Mouse (Mus musculus) embryonic facial prominence, embryonic 12.5 days (tissue): ENCODE data around the gene Iqck. TPM values are rescaled to one million over a fixed set of nuclear protein-coding genes. Genes with fewer than 3 reads are reported as not detected.

Source experiments
- ATAC-seq: fragments of 200-750 bp; cut with Nextera tagmentation; 2 replicates; pipeline ENCODE4 v1.8.0; 2017; ENCODE audit not compliant: insufficient number of reproducible peaks, insufficient read depth, low FRiP score, low TSS enrichment
- H3K27ac ChIP-seq: fragments of 300-500 bp; sonication (generic); 2 replicates; pipeline ENCODE4 v1.5.1; 2016; ENCODE audit warnings: mild to moderate bottlenecking
- H3K27me3 ChIP-seq: fragments of 300-500 bp; sonication (generic); 2 replicates; pipeline ENCODE4 v1.6.1; 2016; ENCODE audit warnings: mild to moderate bottlenecking, moderate library complexity
- H3K36me3 ChIP-seq: fragments of 300-500 bp; sonication (generic); 2 replicates; pipeline ENCODE4 v1.6.1; 2016; ENCODE audit warnings: mild to moderate bottlenecking
- H3K4me1 ChIP-seq: fragments of 300-500 bp; sonication (generic); 2 replicates; pipeline ENCODE4 v1.6.1; 2016
- H3K4me2 ChIP-seq: fragments of 300-500 bp; sonication (generic); replicated peaks from 2 replicates; pipeline ENCODE4 v1.6.1; 2016; ENCODE audit warnings: mild to moderate bottlenecking, moderate library complexity
- H3K4me3 ChIP-seq: fragments of 300-500 bp; sonication (generic); 2 replicates; pipeline ENCODE4 v1.5.1; 2016; ENCODE audit warnings: mild to moderate bottlenecking
- H3K9ac ChIP-seq: fragments of 300-500 bp; sonication (generic); 2 replicates; pipeline ENCODE4 v1.6.1; 2016; ENCODE audit warnings: mild to moderate bottlenecking, moderate library complexity
- H3K9me3 ChIP-seq: fragments of 300-500 bp; sonication (generic); 2 replicates; pipeline ENCODE4 v1.6.1; 2016; ENCODE audit warnings: mild to moderate bottlenecking, moderate library complexity
- WGBS: fragments of 180-500 bp; shearing (Covaris S2); methylation state at CpG from one replicate; pipeline ENCODE4 v1.1.7; 2016; 5-methylcytosine and 5-hydroxymethylcytosine counted together
- polyA plus RNA-seq: library from polyadenylated mRNA; unstranded; fragments of >200 nt; fragmentation: Nextera tagmentation; extraction: Ambion mirVana; gene quantifications from 2 replicates; pipeline ENCODE4 v1.2.1, GENCODE M21; 2016

Gene Iqck
- polyA plus RNA-seq, 1 experiment from 2014 or later: 3.5 TPM

DNA sequence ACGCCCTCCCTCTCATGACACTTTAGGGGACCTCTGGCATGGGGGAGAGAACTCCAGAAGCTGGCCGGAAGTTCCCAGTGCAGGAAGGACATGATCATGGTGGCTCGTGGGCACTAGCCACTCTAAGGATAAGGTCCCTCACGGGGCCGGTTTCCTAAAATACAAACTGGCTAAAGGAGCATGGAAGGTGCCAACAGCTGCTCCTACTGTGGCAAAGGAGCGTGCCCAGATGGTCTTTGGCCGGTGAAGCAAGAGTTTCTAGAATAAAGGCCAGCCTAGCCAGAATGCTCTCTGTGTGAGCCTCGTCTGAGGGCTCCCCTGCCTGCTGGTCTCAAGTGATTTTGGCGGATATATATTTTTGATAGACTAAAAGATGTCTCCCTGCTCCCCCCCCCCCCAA lies 124.2 kb downstream of the Iqck start:
- H3K36me3 ChIP-seq: peaks cover 48% of the 10 kb centered on the region

DNA sequence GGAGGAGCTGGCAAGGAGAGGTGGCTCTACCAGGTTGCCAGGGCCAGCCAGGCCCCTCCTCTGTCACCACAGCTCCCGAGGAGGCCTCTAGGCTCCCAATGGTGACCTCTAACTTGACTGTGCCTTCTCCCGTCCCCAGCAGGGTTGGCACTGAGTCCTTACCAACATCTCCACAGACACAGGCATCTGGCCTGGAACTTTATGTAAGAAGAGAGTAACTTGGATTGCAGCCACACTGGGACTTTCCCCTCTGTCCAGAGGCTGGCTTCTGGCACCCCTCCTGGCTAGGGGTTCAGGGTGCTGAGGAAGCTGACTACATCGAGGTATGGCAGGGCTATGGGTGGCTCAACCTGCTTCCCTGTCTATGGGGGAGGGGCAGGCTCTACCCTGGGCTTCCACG lies 125.8 kb downstream of the Iqck start:
- WGBS: 76% methylated on average over 4 of the region's 4 CpGs
- Histone ChIP-seq H3K9me3 (no peaks in the 10 kb centered on the region), H3K4me1 (no peaks in the 10 kb centered on the region), H3K27ac (no peak overlapping the region), H3K4me3 (no peak overlapping the region), H3K9ac (no peak overlapping the region), H3K36me3 (peaks cover 45% of the 10 kb centered on the region), H3K4me2 (no peak overlapping the region), H3K27me3 (no peaks in the 10 kb centered on the region)
- peak; percentile 22; the same call in 1 of the 2 replicates for ATAC-seq

More for the DNA sequence above, 124.2 kb downstream of the Iqck start:
- ATAC-seq: no peak
- no peak overlapping the region for H3K4me3 ChIP-seq
- no peaks in the 10 kb centered on the region for H3K27me3 ChIP-seq
- H3K4me1 ChIP-seq: no peaks in the 10 kb centered on the region
- H3K4me2 ChIP-seq: no peak overlapping the region
- no peaks in the 10 kb centered on the region for H3K9me3 ChIP-seq
- WGBS: 90% methylated on average over 9 of the region's 9 CpGs
- no peak overlapping the region for H3K9ac ChIP-seq
- no peak overlapping the region for H3K27ac ChIP-seq

DNA sequence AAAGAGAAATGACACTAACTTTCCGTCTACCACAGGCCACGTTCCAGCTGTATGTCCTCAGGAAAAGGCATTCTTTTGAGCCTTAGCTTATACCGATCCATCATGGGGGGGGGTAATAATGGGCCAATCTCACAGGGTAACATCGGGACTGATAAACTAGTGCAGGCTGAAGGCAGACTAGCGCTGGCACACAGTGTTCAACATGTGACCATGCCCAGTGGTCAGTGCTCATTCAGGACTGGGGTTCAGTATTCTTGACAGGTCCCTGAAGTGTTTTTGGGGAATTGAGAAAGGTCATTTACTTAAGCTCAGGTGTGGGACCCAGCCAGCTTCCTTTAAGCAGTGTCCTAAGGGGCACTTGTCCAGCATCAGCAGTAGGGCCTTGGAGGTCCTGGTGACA lies 126.3 kb downstream of the Iqck start:
- WGBS: 90% methylated on average over 5 of the region's 5 CpGs
- H3K9ac ChIP-seq: no peak overlapping the region
- H3K27me3 ChIP-seq: no peaks in the 10 kb centered on the region
- no peaks in the 10 kb centered on the region for H3K4me1 ChIP-seq
- H3K4me2 ChIP-seq: no peak overlapping the region
- no peaks in the 10 kb centered on the region for H3K9me3 ChIP-seq
- peaks cover 45% of the 10 kb centered on the region for H3K36me3 ChIP-seq
- no peak overlapping the region for H3K27ac ChIP-seq
- no peak for ATAC-seq
- no peak overlapping the region for H3K4me3 ChIP-seq

GRCm38 (mm10) chr7:118982586-118982985 lies 127.0 kb downstream of the Iqck start:
- no peak overlapping the region for H3K27ac ChIP-seq
- H3K36me3 ChIP-seq: peaks cover 39% of the 10 kb centered on the region
- H3K9me3 ChIP-seq: no peaks in the 10 kb centered on the region
- no peak overlapping the region for H3K4me3 ChIP-seq
- no peaks in the 10 kb centered on the region for H3K27me3 ChIP-seq
- no peaks in the 10 kb centered on the region for H3K4me1 ChIP-seq
- no peak overlapping the region for H3K9ac ChIP-seq
- no peak overlapping the region for H3K4me2 ChIP-seq
- no peak for ATAC-seq
- WGBS: 89% methylated on average over 4 of the region's 4 CpGs

- Histone ChIP-seq H3K4me1 (no peaks in the 10 kb centered on the region), H3K9me3 (no peaks in the 10 kb centered on the region)
- ATAC-seq: no peak
Observed at GRCm38 (mm10) chr7:118983961-118984360, 128.4 kb downstream of the Iqck start.

GRCm38 (mm10) chr7:118985786-118986185 lies 130.2 kb downstream of the Iqck start:
- 79% methylated on average over 4 of the region's 4 CpGs for WGBS

More at GRCm38 (mm10) chr7:118983961-118984360, 128.4 kb downstream of the Iqck start:
- Histone ChIP-seq H3K27me3 (no peaks in the 10 kb centered on the region), H3K27ac (no peak overlapping the region), H3K4me3 (no peak overlapping the region), H3K9ac (no peak overlapping the region), H3K36me3 (peaks cover 39% of the 10 kb centered on the region), H3K4me2 (no peak overlapping the region)
- 88% methylated on average over 19 of the region's 19 CpGs for WGBS

GRCm38 (mm10) chr7:118986369-118986768 lies 130.8 kb downstream of the Iqck start:
- Histone ChIP-seq H3K27me3 (no peaks in the 10 kb centered on the region), H3K27ac (no peak overlapping the region), H3K4me1 (peaks cover under 1% of the 10 kb centered on the region; the same call in 1 of the 2 replicates), H3K4me2 (no peak overlapping the region), H3K9me3 (no peaks in the 10 kb centered on the region), H3K4me3 (no peak overlapping the region), H3K36me3 (peaks cover 31% of the 10 kb centered on the region), H3K9ac (no peak overlapping the region)
- no peak for ATAC-seq
- 79% methylated on average over 4 of the region's 4 CpGs for WGBS

More at GRCm38 (mm10) chr7:118985786-118986185, 130.2 kb downstream of the Iqck start:
- Histone ChIP-seq H3K36me3 (peaks cover 34% of the 10 kb centered on the region), H3K4me2 (no peak overlapping the region), H3K27ac (no peak overlapping the region), H3K4me3 (no peak overlapping the region), H3K4me1 (no peaks in the 10 kb centered on the region), H3K9ac (no peak overlapping the region), H3K27me3 (no peaks in the 10 kb centered on the region), H3K9me3 (no peaks in the 10 kb centered on the region)
- no peak for ATAC-seq

DNA sequence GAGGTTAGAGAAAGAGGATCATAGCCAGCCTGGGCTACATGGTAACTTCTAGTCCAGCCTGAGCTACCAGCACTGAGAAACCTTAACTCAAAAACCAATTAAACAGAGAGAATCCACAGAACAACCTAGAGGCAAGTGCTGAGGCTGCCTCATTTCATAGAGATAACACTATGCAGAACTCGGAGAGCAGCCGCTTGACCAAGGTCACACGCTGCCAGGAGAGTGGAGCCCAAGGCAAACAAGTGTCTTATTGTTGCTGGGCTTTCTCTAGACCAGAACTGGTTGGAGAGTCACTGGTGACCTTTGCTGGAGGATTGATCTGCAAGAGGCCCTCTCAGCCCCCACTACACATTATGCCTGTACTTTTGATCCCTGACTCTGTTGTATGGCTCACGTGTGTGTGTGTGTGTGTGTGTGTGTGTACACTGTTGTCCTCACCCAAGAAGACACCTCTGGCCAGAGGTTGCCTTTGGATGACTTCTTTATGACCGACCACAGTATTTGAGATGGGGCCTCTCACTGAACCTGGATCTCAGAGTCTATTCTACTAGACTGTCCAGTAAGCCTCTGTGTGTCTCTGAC lies 133.8 kb downstream of the Iqck start:
- no peak for ATAC-seq
- Histone ChIP-seq H3K4me2 (no peak overlapping the region), H3K4me1 (peaks cover 21% of the 10 kb centered on the region)

DNA sequence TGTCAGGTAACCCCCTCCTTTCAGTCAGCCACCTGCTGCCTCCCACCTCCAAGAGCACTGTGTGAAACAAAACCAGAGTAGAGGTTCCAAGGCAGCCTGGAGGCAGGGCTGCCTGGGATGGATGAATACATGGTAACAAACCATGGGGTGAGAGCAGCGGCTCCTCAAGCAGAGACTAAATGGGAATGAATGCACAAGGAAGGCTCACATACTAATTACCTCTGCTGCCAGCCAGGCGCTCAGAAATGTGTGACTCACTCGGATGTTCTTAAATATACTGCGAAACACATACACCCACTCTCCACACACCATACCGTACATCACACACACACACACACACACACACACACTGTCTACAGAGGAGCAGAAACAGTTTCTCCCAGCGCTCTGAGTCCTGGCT lies 134.7 kb downstream of the Iqck start:
- no peak overlapping the region for H3K9ac ChIP-seq
- H3K4me1 ChIP-seq: peaks cover 22% of the 10 kb centered on the region
- no peak overlapping the region for H3K27ac ChIP-seq
- no peaks in the 10 kb centered on the region for H3K9me3 ChIP-seq
- H3K4me3 ChIP-seq: no peak overlapping the region
- no peak overlapping the region for H3K4me2 ChIP-seq
- no peaks in the 10 kb centered on the region for H3K36me3 ChIP-seq
- WGBS: 83% methylated on average over 6 of the region's 6 CpGs
- no peak for ATAC-seq
- H3K27me3 ChIP-seq: no peaks in the 10 kb centered on the region

More for the DNA sequence above, 133.8 kb downstream of the Iqck start:
- H3K27ac ChIP-seq: no peak overlapping the region
- no peaks in the 10 kb centered on the region for H3K9me3 ChIP-seq
- no peaks in the 10 kb centered on the region for H3K27me3 ChIP-seq
- no peak overlapping the region for H3K4me3 ChIP-seq
- 66% methylated on average over 5 of the region's 5 CpGs for WGBS
- peaks cover 3% of the 10 kb centered on the region; the same call in 1 of the 2 replicates for H3K36me3 ChIP-seq
- H3K9ac ChIP-seq: no peak overlapping the region

DNA sequence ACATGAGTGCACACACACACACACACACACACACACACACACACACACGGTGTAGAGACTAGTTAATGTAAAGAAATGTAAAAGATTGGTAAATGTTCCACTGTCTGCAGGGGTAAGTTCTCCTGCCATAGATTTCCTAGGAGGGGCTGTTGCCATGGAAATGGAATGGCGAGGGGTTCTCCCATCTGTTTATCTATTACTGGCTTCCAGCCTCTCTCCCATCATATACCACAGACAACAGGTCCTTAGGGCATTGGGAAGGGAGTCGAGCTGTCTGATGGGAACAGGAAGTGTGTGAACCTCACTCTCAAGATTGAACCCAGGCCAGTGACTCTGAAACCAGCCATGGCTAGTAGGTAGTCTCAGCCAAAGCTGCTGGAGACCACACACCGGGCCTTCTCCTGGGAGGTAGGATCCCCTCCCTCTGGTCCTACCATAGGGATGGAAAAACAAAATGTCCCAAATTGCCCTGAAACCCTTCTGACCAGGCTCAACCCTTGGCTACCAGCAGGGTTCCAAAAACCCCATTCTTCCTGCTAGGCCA lies 135.9 kb downstream of the Iqck start:
- H3K27ac ChIP-seq: no peak overlapping the region
- WGBS: 61% methylated on average over 4 of the region's 4 CpGs
- H3K4me1 ChIP-seq: peaks cover 30% of the 10 kb centered on the region

GRCm38 (mm10) chr7:118992080-118992560 lies 136.6 kb downstream of the Iqck start:
- 27% methylated on average over 6 of the region's 6 CpGs for WGBS
- Histone ChIP-seq H3K9ac (no peak overlapping the region), H3K36me3 (no peaks in the 10 kb centered on the region), H3K27me3 (no peaks in the 10 kb centered on the region), H3K4me2 (0 out of 2 replicates have a peak overlapping the region, but pooled peaks have one; percentile 4), H3K27ac (no peak overlapping the region), H3K4me3 (no peak overlapping the region), H3K9me3 (no peaks in the 10 kb centered on the region), H3K4me1 (peaks cover 30% of the 10 kb centered on the region)
- ATAC-seq: no peak

More for the DNA sequence above, 135.9 kb downstream of the Iqck start:
- ATAC-seq: no peak
- H3K4me3 ChIP-seq: no peak overlapping the region
- no peaks in the 10 kb centered on the region for H3K27me3 ChIP-seq
- no peak overlapping the region for H3K4me2 ChIP-seq
- H3K36me3 ChIP-seq: no peaks in the 10 kb centered on the region
- no peaks in the 10 kb centered on the region for H3K9me3 ChIP-seq
- no peak overlapping the region for H3K9ac ChIP-seq
